Mouse (Mus musculus) large intestine, adult 2 months (tissue): ENCODE measurements around the gene Ltbr. TPM values are rescaled to one million over a fixed set of nuclear protein-coding genes. Genes with fewer than 3 reads are reported as not detected.

Experiments used
- DNase-seq: peaks from one replicate; pipeline ENCODE4 v3.0.0-alpha.2; 2012; ENCODE audit warnings: low read depth, low spot score
- WGBS: fragments of 180-500 bp; shearing (Covaris S2); methylation state at CpG from one replicate; pipeline ENCODE4 v1.1.7; 2018; 5-methylcytosine and 5-hydroxymethylcytosine counted together
- polyA plus RNA-seq: library from polyadenylated mRNA; depleted of rRNA; stranded (reverse); fragments of >200 nt; gene quantifications from 2 replicates; pipeline ENCODE4 v1.2.3, GENCODE M21; 2012

Ltbr gene
- polyA plus RNA-seq, 1 experiment: 123 TPM

- 56% methylated on average over 2 of the region's 2 CpGs for WGBS
- DNase-seq: no peak
Observed at GRCm38 (mm10) chr6:125346029-125346428, 32.3 kb upstream of the Ltbr start.

- no peak for DNase-seq
- 43% methylated on average over 1 of the region's 1 CpGs for WGBS
Observed at GRCm38 (mm10) chr6:125345625-125346024, 31.9 kb upstream of the Ltbr start.

- 28% methylated on average over 4 of the region's 4 CpGs for WGBS
- no peak for DNase-seq
Observed at GRCm38 (mm10) chr6:125344866-125345265, 31.2 kb upstream of the Ltbr start.

- 21% methylated on average over 8 of the region's 8 CpGs for WGBS
- no peak for DNase-seq
Observed at GRCm38 (mm10) chr6:125344084-125344483, 30.4 kb upstream of the Ltbr start.

- WGBS: 55% methylated on average over 3 of the region's 3 CpGs
- no peak for DNase-seq
Observed at GRCm38 (mm10) chr6:125342198-125342597, 28.5 kb upstream of the Ltbr start.

GRCm38 (mm10) chr6:125340244-125340643, 26.6 kb upstream of the Ltbr start:
- no peak for DNase-seq
- WGBS: 41% methylated on average over 5 of the region's 5 CpGs

- DNase-seq: no peak
- 66% methylated on average over 9 of the region's 9 CpGs for WGBS
Observed at GRCm38 (mm10) chr6:125338791-125339660, 25.3 kb upstream of the Ltbr start.

- WGBS: 82% methylated on average over 2 of the region's 2 CpGs
- no peak for DNase-seq
Observed at GRCm38 (mm10) chr6:125334356-125334755, 20.7 kb upstream of the Ltbr start.

- 67% methylated on average over 14 of the region's 14 CpGs for WGBS
Observed at GRCm38 (mm10) chr6:125333112-125333899, 19.6 kb upstream of the Ltbr start.

GRCm38 (mm10) chr6:125330626-125331326, 17.1 kb upstream of the Ltbr start:
- 1% methylated on average over 39 of the region's 39 CpGs for WGBS
- DNase-seq: no peak

More at GRCm38 (mm10) chr6:125333112-125333899, 19.6 kb upstream of the Ltbr start:
- DNase-seq: no peak

- 76% methylated on average over 5 of the region's 5 CpGs for WGBS
- DNase-seq: no peak
Observed at GRCm38 (mm10) chr6:125328243-125328642, 14.6 kb upstream of the Ltbr start.

- DNase-seq: no peak
- WGBS: 53% methylated on average over 6 of the region's 6 CpGs
Observed at GRCm38 (mm10) chr6:125325337-125325736, 11.7 kb upstream of the Ltbr start.

- WGBS: 55% methylated on average over 6 of the region's 6 CpGs
- no peak for DNase-seq
Observed at GRCm38 (mm10) chr6:125323547-125323946, 9.9 kb upstream of the Ltbr start.

GRCm38 (mm10) chr6:125322794-125323193, 9.1 kb upstream of the Ltbr start:
- 30% methylated on average over 13 of the region's 13 CpGs for WGBS
- DNase-seq: no peak

GRCm38 (mm10) chr6:125321114-125321855, 7.6 kb upstream of the Ltbr start:
- WGBS: 25% methylated on average over 26 of the region's 26 CpGs
- peak; percentile 68 for DNase-seq

GRCm38 (mm10) chr6:125320323-125320722, 6.6 kb upstream of the Ltbr start, which contains the start of gene Scnn1a:
Gene Scnn1a (plus strand): TSS chr6:125320659.
- 96% methylated on average over 1 of the region's 1 CpGs for WGBS
- no peak for DNase-seq

GRCm38 (mm10) chr6:125319919-125320296, 6.2 kb upstream of the Ltbr start:
- no peak for DNase-seq

- 66% methylated on average over 15 of the region's 15 CpGs for WGBS
- DNase-seq: no peak
Observed at GRCm38 (mm10) chr6:125318981-125319918, 5.6 kb upstream of the Ltbr start.
